8 mouse cellular contexts compared by ENCODE assay signal in the genomic region with DNA sequence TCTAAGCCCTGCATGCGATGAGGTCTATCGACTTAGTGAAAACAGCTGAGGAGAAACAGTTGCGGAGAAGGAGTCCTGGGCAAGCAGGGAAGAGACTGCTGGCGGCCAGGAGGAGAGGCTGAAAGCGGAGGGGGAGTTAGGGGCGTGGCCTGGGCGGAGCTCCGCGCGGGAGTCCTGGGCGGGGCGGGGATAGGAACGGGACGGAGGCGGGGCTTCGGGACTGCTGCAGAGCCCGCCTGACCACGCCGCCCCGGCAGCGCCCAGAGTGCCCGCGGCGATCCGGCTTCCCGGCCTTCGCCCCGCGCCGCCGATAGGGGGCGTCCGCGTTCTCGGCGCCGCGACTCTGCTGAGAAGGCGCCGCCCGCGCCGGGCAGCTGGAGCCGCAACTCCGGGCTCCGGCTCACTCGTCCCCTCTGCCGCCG. TPM values are rescaled to one million over a fixed set of nuclear protein-coding genes. Genes with fewer than 3 reads are reported as not detected.
DNase-seq lines count a peak whose midpoint lies in the region; ATAC-seq and TF ChIP-seq lines count a peak whose summit lies in the region.

A gene (plus strand): TSS at position 338 of the 422 bp plus-strand sequence.

- H3K9me3 ChIP-seq in embryonic facial prominence, embryonic 15.5 days (replicated peaks) = no peaks in the 10 kb centered on the region
- H3K9me3 ChIP-seq in limb, embryonic 14.5 days (ENCODE audit: control insufficient read depth, low read length) = no peaks in the 10 kb centered on the region
- H3K9me3 ChIP-seq in midbrain, postnatal 0 days (ENCODE audit: low read length) = no peaks in the 10 kb centered on the region

- no peaks in the 10 kb centered on the region for H3K36me3 ChIP-seq in embryonic facial prominence, embryonic 15.5 days
- H3K36me3 ChIP-seq in limb, embryonic 14.5 days (ENCODE audit: control insufficient read depth, insufficient read depth, low read length) = no peaks in the 10 kb centered on the region
- no peaks in the 10 kb centered on the region for H3K36me3 ChIP-seq in midbrain, postnatal 0 days (ENCODE audit: insufficient read depth, low read length)

- no peaks in the 10 kb centered on the region for H3K27me3 ChIP-seq in embryonic facial prominence, embryonic 15.5 days
- H3K27me3 ChIP-seq in limb, embryonic 14.5 days (ENCODE audit: control insufficient read depth, insufficient read depth, low read length) = no peaks in the 10 kb centered on the region
- no peaks in the 10 kb centered on the region; the same call in 1 of the 2 replicates for H3K27me3 ChIP-seq in midbrain, postnatal 0 days (ENCODE audit: insufficient read depth, low read length)

- peak; percentile 11; the same call in 1 of the 2 replicates for TF ChIP-seq POLR2A in bone marrow, adult 2 months (IDR thresholded peaks at IDR 0.05; ENCODE audit: borderline replicate concordance, control insufficient read depth, low read depth, low read length)
- no peak for TF ChIP-seq POLR2A in limb, embryonic 14.5 days (IDR thresholded peaks at IDR 0.05; ENCODE audit: borderline replicate concordance, extremely low read depth, insufficient read depth, insufficient read length)

- H3K4me2 ChIP-seq in embryonic facial prominence, embryonic 15.5 days (replicated peaks) = peak within 1 kb of the TSS; percentile 68
- peak within 1 kb of the TSS; percentile 86 for H3K4me2 ChIP-seq in limb, embryonic 14.5 days (replicated peaks; ENCODE audit: low read depth, low read length, severe bottlenecking)
- H3K4me2 ChIP-seq in midbrain, postnatal 0 days (ENCODE audit: low read depth, low read length, poor library complexity, severe bottlenecking) = peak within 1 kb of the TSS; percentile 85

- peak; percentile 95 for DNase-seq in 416B (ENCODE audit: low read depth)
- peak; percentile 97 for DNase-seq in heart, adult 8-10 months (ENCODE audit: low spot score)
- DNase-seq in kidney, adult 9 months = peak; percentile 98
- peak; percentile 97 for DNase-seq in limb, embryonic 14.5 days (ENCODE audit: low spot score)
- DNase-seq in midbrain, postnatal 0 days (ENCODE audit: low spot score) = peak; percentile 96
- DNase-seq in spleen, postnatal 14 days (ENCODE audit: low spot score in 2 of 2) = peak; percentile 98

- peak within 1 kb of the TSS; percentile 82 for H3K9ac ChIP-seq in embryonic facial prominence, embryonic 15.5 days
- peak within 1 kb of the TSS; percentile 89 for H3K9ac ChIP-seq in limb, embryonic 14.5 days (ENCODE audit: low read depth, low read length, severe bottlenecking)
- H3K9ac ChIP-seq in midbrain, postnatal 0 days (replicated peaks; ENCODE audit: low read length, poor library complexity, severe bottlenecking) = peak within 1 kb of the TSS; percentile 82

- peak; percentile 97 for ATAC-seq in embryonic facial prominence, embryonic 15.5 days (ENCODE audit: insufficient number of reproducible peaks, low FRiP score, low TSS enrichment, low read depth)
- ATAC-seq in limb, embryonic 14.5 days (ENCODE audit: low FRiP score, low read depth) = peak; percentile 97
- ATAC-seq in midbrain, postnatal 0 days (ENCODE audit: low FRiP score) = peak; percentile 96

- peak within 1 kb of the TSS; percentile 89; the same call in 1 of the 2 replicates for H3K27ac ChIP-seq in bone marrow, adult 2 months (ENCODE audit: control insufficient read depth, insufficient read depth, low read depth, low read length, poor library complexity)
- H3K27ac ChIP-seq in embryonic facial prominence, embryonic 15.5 days (replicated peaks) = peak within 1 kb of the TSS; percentile 96
- H3K27ac ChIP-seq in limb, embryonic 14.5 days (replicated peaks; ENCODE audit: low read depth, low read length) = peak within 1 kb of the TSS; percentile 85
- H3K27ac ChIP-seq in midbrain, postnatal 0 days (ENCODE audit: low read depth, low read length) = peak within 1 kb of the TSS; percentile 90

- H3K4me1 ChIP-seq in bone marrow, adult 2 months (ENCODE audit: control insufficient read depth, insufficient read depth, low read length) = no peaks in the 10 kb centered on the region; the same call in 1 of the 2 replicates
- peaks cover 8% of the 10 kb centered on the region; the same call in 1 of the 2 replicates for H3K4me1 ChIP-seq in embryonic facial prominence, embryonic 15.5 days
- peaks cover 16% of the 10 kb centered on the region for H3K4me1 ChIP-seq in limb, embryonic 14.5 days (ENCODE audit: control insufficient read depth, insufficient read depth, low read length)
- H3K4me1 ChIP-seq in midbrain, postnatal 0 days (ENCODE audit: insufficient read depth, low read length) = no peaks in the 10 kb centered on the region; the same call in 1 of the 2 replicates

- under 1% methylated on average over 24 of the region's 49 CpGs for WGBS in bone marrow, adult 2 months
- WGBS in embryonic facial prominence, embryonic 15.5 days = 1% methylated on average over 32 of the region's 49 CpGs
- WGBS in limb, embryonic 14.5 days = 1% methylated on average over 16 of the region's 49 CpGs
- 0% methylated on average over 15 of the region's 49 CpGs for WGBS in midbrain, postnatal 0 days

- peak; percentile 52 for TF ChIP-seq CTCF in bone marrow, adult 2 months (IDR thresholded peaks at IDR 0.05; ENCODE audit: control insufficient read depth, insufficient read depth, low read length)
- TF ChIP-seq CTCF in midbrain, postnatal 0 days (IDR thresholded peaks at IDR 0.05) = peak; percentile 70

- H3K4me3 ChIP-seq in bone marrow, adult 2 months (replicated peaks; ENCODE audit: control insufficient read depth, low read depth, low read length) = peak within 1 kb of the TSS; percentile 75
- peak within 1 kb of the TSS; percentile 79 for H3K4me3 ChIP-seq in embryonic facial prominence, embryonic 15.5 days (replicated peaks)
- H3K4me3 ChIP-seq in limb, embryonic 14.5 days (replicated peaks; ENCODE audit: low read length) = peak within 1 kb of the TSS; percentile 65
- peak within 1 kb of the TSS; percentile 59 for H3K4me3 ChIP-seq in midbrain, postnatal 0 days (ENCODE audit: low read depth, low read length)

RNA-seq across cellular contexts. Expression of the gene that starts here (rescaled TPM):
- 6.8 and 7.7 TPM in 2 replicates for polyA plus RNA-seq in bone marrow, adult 2 months (2011; ENCODE audit: insufficient read depth, insufficient read length, low replicate concordance, missing spikeins)
- 12.6 and 14.8 TPM in 2 replicates for polyA plus RNA-seq in embryonic facial prominence, embryonic 15.5 days (2015; fragmentation: Nextera tagmentation; extraction: Ambion mirVana)
- total RNA-seq in heart, adult 8-10 months (2022) = 1 to 10 TPM; 8.7 to 9.9 (median 9.3) TPM
- polyA plus RNA-seq in limb, embryonic 14.5 days (2012; rRNA removed) = 11.2 and 12.3 TPM in 2 replicates
- 15.8 and 19.5 TPM in 2 replicates for polyA plus RNA-seq in limb, embryonic 14.5 days (2014; fragmentation: Nextera tagmentation; extraction: Ambion mirVana)
- 18.7 and 23.1 TPM in 2 replicates for total RNA-seq in midbrain, postnatal 0 days (2014; rRNA removed)
- polyA plus RNA-seq in midbrain, postnatal 0 days (2015; fragmentation: Nextera tagmentation; extraction: Ambion mirVana) = 33.6 and 42.8 TPM in 2 replicates

Comparison
In these comparisons a context has a peak if more than half of its experiments do, and no peak if none do; other contexts are left out.
1. Peak in every context shown above with its lines: DNase-seq, ATAC-seq, H3K4me3 ChIP-seq and H3K27ac ChIP-seq.